Mouse (Mus musculus) lung, postnatal 10 days (tissue): ENCODE measurements around the gene Nsdhl.
A peak's percentile ranks its signal among the peaks of the same experiment; 100 is the strongest.

Experiments
- DNase-seq: peaks from one replicate; pipeline ENCODE4 v3.0.0; 2021

Gene Nsdhl

GRCm38 (mm10) chrX:73003110-73003509 lies 84.8 kb downstream of the Nsdhl start:
- DNase-seq: no peak

DNA sequence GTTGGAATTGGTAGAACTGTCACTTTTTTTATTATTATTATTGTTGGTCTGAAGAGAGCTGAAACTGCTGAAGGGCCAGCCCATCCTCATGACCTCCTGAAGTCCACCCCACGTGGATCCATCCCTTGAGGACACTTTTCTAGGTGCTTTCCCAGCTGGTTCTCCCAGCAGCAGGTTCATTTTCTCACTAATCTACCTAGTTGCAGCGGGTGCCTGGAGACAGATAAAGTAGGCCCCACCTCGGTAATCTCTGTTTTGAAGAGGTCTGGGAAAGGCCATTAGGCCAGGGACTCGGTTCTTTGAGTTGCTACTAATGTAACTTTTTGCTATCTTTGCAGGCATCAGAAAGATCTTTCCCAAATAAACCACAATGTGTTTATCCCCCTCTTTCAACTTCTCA lies 87.3 kb downstream of the Nsdhl start:
- no peak for DNase-seq

DNA sequence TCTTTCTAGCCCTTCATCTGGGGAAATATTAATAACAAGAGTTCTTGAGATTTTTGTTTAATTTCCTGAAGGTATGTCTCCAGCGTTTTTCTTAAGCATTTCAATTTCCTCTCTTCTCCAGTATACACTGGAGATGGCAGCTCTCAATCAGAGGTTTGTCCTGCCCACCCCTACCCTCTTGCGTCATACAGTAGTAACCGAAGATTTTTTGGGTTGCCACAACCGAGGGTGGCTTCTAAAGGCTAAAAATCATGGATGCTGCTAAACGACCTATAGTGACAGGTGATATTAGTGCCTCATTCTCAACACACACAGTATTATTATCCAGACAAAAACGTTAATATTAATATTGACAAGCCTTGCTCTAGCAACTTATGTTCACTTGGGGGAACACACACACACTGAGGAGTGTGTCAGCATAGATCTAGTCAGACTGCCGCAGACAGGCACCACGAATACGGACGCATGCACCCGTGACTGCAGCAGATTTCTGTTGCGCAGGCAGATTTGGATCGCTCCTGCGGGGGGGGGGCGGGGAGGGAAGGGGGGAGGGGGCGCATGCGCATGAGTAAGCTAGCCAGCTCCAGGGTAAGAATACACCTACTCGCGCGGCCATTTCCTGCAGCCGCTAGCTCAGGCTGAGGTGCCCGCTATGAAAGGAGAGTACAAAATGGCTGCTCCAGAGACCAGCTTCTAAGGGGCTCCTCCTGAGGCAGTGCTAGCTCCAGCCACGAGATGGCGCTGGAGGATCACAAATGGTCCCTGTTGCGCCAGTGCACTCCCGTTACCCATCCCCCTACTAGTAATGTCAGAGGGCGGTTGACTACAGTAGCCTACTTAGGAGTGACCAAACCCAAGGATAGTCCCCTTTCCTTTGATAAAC lies 89.5 kb downstream of the Nsdhl start:
- DNase-seq: peak; percentile 94
